Comparison of ENCODE assay signal across 14 mouse cellular contexts in the genomic region with DNA sequence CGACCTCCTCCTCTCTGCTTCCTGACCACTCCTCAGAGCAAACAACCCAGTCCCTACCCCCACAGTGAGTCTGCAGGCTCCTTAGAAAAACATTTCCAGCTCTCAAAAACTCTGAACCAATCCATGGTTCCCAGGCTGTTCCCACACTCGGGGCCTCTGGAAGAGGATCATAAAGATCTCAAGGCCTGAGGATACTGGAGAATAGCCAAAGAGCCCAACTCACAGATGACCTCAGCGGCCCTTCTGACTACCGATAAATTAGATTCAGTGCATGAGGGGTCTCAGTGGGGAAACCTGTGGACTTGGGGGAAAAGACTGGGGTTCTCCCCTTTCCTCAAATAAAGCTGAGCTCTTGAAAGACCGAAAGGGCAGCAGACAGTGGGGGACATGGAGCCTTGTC.
DNase-seq lines count a peak whose midpoint lies in the region; ATAC-seq lines count a peak whose summit lies in the region.
"Had no signal": no experiment of that assay in that cellular context is flagged by ENCODE, and none has a peak within 500 bp of the region (broad histone marks: within the 10 kb centered on the region; RNA-seq: fewer than 3 reads in every experiment).

No protein-coding gene starts in this region.

- H3K27me3 ChIP-seq in heart, embryonic 10.5 days (ENCODE audit: insufficient read depth, poor library complexity, severe bottlenecking) = no peaks in the 10 kb centered on the region
- H3K27me3 ChIP-seq in kidney, embryonic 14.5 days (ENCODE audit: control insufficient read depth, insufficient read depth, low read length) = no peaks in the 10 kb centered on the region
- peaks cover 5% of the 10 kb centered on the region; the same call in 1 of the 2 replicates for H3K27me3 ChIP-seq in midbrain, embryonic 10.5 days (ENCODE audit: low read depth, poor library complexity, severe bottlenecking)
- no peaks in the 10 kb centered on the region for H3K27me3 ChIP-seq in midbrain, embryonic 16.5 days (ENCODE audit: control insufficient read depth, insufficient read depth, low read depth, low read length)
- H3K27me3 ChIP-seq: hindbrain, embryonic 13.5 days; intestine, embryonic 15.5 days; limb, embryonic 15.5 days had no signal

- no peak overlapping the region for H3K4me3 ChIP-seq in heart, embryonic 10.5 days
- no peak overlapping the region for H3K4me3 ChIP-seq in kidney, embryonic 14.5 days (ENCODE audit: low read length)
- H3K4me3 ChIP-seq in midbrain, embryonic 10.5 days = no peak overlapping the region
- no peak overlapping the region for H3K4me3 ChIP-seq in midbrain, embryonic 16.5 days (ENCODE audit: low read depth, low read length)
- H3K4me3 ChIP-seq: heart, adult 2 months; hindbrain, embryonic 13.5 days; intestine, embryonic 15.5 days; limb, embryonic 15.5 days had no signal

- H3K4me1 ChIP-seq in heart, embryonic 10.5 days = peaks cover 87% of the 10 kb centered on the region
- H3K4me1 ChIP-seq in kidney, embryonic 14.5 days (ENCODE audit: control insufficient read depth, insufficient read depth, low read length) = peaks cover 33% of the 10 kb centered on the region
- peaks cover 54% of the 10 kb centered on the region for H3K4me1 ChIP-seq in midbrain, embryonic 10.5 days
- peaks cover 21% of the 10 kb centered on the region for H3K4me1 ChIP-seq in midbrain, embryonic 16.5 days (ENCODE audit: control insufficient read depth, insufficient read depth, low read length)

- H3K9ac ChIP-seq in kidney, embryonic 14.5 days (ENCODE audit: low read depth, low read length) = no peak overlapping the region
- H3K9ac ChIP-seq in midbrain, embryonic 16.5 days (ENCODE audit: low read depth, low read length) = no peak overlapping the region
- H3K9ac ChIP-seq: hindbrain, embryonic 13.5 days; intestine, embryonic 15.5 days; limb, embryonic 15.5 days had no signal

- H3K9me3 ChIP-seq in heart, embryonic 10.5 days = no peaks in the 10 kb centered on the region
- H3K9me3 ChIP-seq in kidney, embryonic 14.5 days (ENCODE audit: control insufficient read depth, low read length) = no peaks in the 10 kb centered on the region
- no peaks in the 10 kb centered on the region for H3K9me3 ChIP-seq in midbrain, embryonic 10.5 days (replicated peaks)
- H3K9me3 ChIP-seq in midbrain, embryonic 16.5 days (replicated peaks; ENCODE audit: control insufficient read depth, low read length, poor library complexity, severe bottlenecking) = no peaks in the 10 kb centered on the region
- H3K9me3 ChIP-seq: hindbrain, embryonic 13.5 days; intestine, embryonic 15.5 days; limb, embryonic 15.5 days had no signal

- H3K4me2 ChIP-seq in kidney, embryonic 14.5 days (replicated peaks; ENCODE audit: low read depth, low read length) = no peak overlapping the region
- no peak overlapping the region for H3K4me2 ChIP-seq in midbrain, embryonic 16.5 days (ENCODE audit: low read length)
- H3K4me2 ChIP-seq: hindbrain, embryonic 13.5 days; intestine, embryonic 15.5 days; limb, embryonic 15.5 days had no signal

- H3K27ac ChIP-seq in heart, embryonic 10.5 days = peak overlapping the region; percentile 82
- peak overlapping the region; percentile 47; the same call in 1 of the 2 replicates for H3K27ac ChIP-seq in kidney, embryonic 14.5 days (ENCODE audit: low read depth, low read length)
- peak overlapping the region; percentile 24; the same call in 1 of the 2 replicates for H3K27ac ChIP-seq in midbrain, embryonic 10.5 days (replicated peaks)
- H3K27ac ChIP-seq in midbrain, embryonic 16.5 days (ENCODE audit: low read length) = no peak overlapping the region
- H3K27ac ChIP-seq: heart, adult 2 months; intestine, embryonic 15.5 days; limb, embryonic 15.5 days had no signal

- WGBS in heart, embryonic 10.5 days = 56% methylated on average over 5 of the region's 5 CpGs
- WGBS in kidney, embryonic 14.5 days = 22% methylated on average over 5 of the region's 5 CpGs
- WGBS in midbrain, embryonic 10.5 days = 79% methylated on average over 5 of the region's 5 CpGs
- 73% methylated on average over 5 of the region's 5 CpGs for WGBS in midbrain, embryonic 16.5 days

- DNase-seq in adrenal gland, adult (ENCODE audit: inconsistent age in 2 of 2, low spot score in 1 of 2) = peak; percentile 38 to 59
- DNase-seq in adrenal gland, postnatal 4 days (ENCODE audit: low spot score in 2 of 2) = no peak
- DNase-seq in heart, embryonic 10.5 days (ENCODE audit: low spot score) = no peak
- DNase-seq in heart, postnatal 10 days = no peak
- no peak for DNase-seq in kidney, adult 9 months
- DNase-seq in midbrain, embryonic 10.5 days (ENCODE audit: low spot score) = no peak
- DNase-seq: heart, adult 2 months; right cerebral cortex, postnatal 25 days had no signal

- intact Hi-C loops in heart, postnatal 10 days (cut with DNase I) = loop anchor here (5.0 kb wide), 1 partner anchor 292 kb away; no protein-coding TSS in a partner anchor

- peak; percentile 13; the same call in 1 of the 2 replicates for ATAC-seq in kidney, embryonic 14.5 days (ENCODE audit: low FRiP score, low TSS enrichment)
- ATAC-seq in midbrain, embryonic 16.5 days = no peak
- ATAC-seq: CD4-positive, CD25-positive, alpha-beta regulatory T cell, adult 4 months; intestine, embryonic 15.5 days had no signal

- 0 out of 2 replicates have a peak, but pooled peaks cover 4% of the 10 kb centered on the region for H3K36me3 ChIP-seq in heart, embryonic 10.5 days
- no peaks in the 10 kb centered on the region for H3K36me3 ChIP-seq in kidney, embryonic 14.5 days (ENCODE audit: control insufficient read depth, insufficient read depth, low read length)
- no peaks in the 10 kb centered on the region for H3K36me3 ChIP-seq in midbrain, embryonic 10.5 days
- H3K36me3 ChIP-seq in midbrain, embryonic 16.5 days (ENCODE audit: control insufficient read depth, insufficient read depth, low read length) = 0 out of 2 replicates have a peak, but pooled peaks cover 3% of the 10 kb centered on the region
- H3K36me3 ChIP-seq: intestine, embryonic 15.5 days; limb, embryonic 15.5 days had no signal

Comparison
In these comparisons a context has a peak if more than half of its experiments do, and no peak if none do; other contexts are left out.
1. DNase-seq: peak in adrenal gland, adult (2 of 2); none in adrenal gland, postnatal 4 days (0 of 2), heart, embryonic 10.5 days (single experiment), heart, postnatal 10 days (0 of 2), kidney, adult 9 months (single experiment) and midbrain, embryonic 10.5 days (single experiment).